Mouse (Mus musculus) liver, embryonic 13.5 days (tissue): Measurements from ENCODE around the gene Stxbp5l. TPM values are rescaled to one million over a fixed set of nuclear protein-coding genes. Genes with fewer than 3 reads are reported as not detected.
A peak's percentile ranks its signal among the peaks of the same experiment; 100 is the strongest.

Source experiments
- ATAC-seq: fragments of 200-750 bp; cut with Nextera tagmentation; 2 replicates; pipeline ENCODE4 v1.8.0; 2017; ENCODE audit warnings: low read depth, mild to moderate bottlenecking, moderate number of reproducible peaks, moderate library complexity
- DNase-seq: peaks from one replicate; pipeline ENCODE4 v3.0.0; 2022
- H3K27ac ChIP-seq: fragments of 300-500 bp; sonication (generic); 2 replicates; pipeline ENCODE4 v1.5.1; 2015; ENCODE audit warnings: moderate library complexity, mild to moderate bottlenecking, inconsistent platforms
- H3K27me3 ChIP-seq: fragments of 300-500 bp; sonication (generic); 2 replicates; pipeline ENCODE4 v1.6.1; 2015; ENCODE audit warnings: mild to moderate bottlenecking, inconsistent platforms
- H3K36me3 ChIP-seq: fragments of 300-500 bp; sonication (generic); 2 replicates; pipeline ENCODE4 v1.6.1; 2015; ENCODE audit warnings: mild to moderate bottlenecking, inconsistent platforms
- H3K4me1 ChIP-seq: fragments of 300-500 bp; sonication (generic); replicated peaks from 2 replicates; pipeline ENCODE4 v1.6.1; 2015; ENCODE audit warnings: inconsistent platforms
- H3K4me2 ChIP-seq: fragments of 300-500 bp; sonication (generic); 2 replicates; pipeline ENCODE4 v1.6.1; 2015; ENCODE audit warnings: inconsistent platforms, mild to moderate bottlenecking, moderate library complexity
- H3K4me3 ChIP-seq: fragments of 300-500 bp; sonication (generic); replicated peaks from 2 replicates; pipeline ENCODE4 v1.5.1; 2015; ENCODE audit warnings: mild to moderate bottlenecking, inconsistent platforms
- H3K9ac ChIP-seq: fragments of 300-500 bp; sonication (generic); 2 replicates; pipeline ENCODE4 v1.6.1; 2015; ENCODE audit warnings: mild to moderate bottlenecking, inconsistent platforms
- H3K9me3 ChIP-seq: fragments of 300-500 bp; sonication (generic); replicated peaks from 2 replicates; pipeline ENCODE4 v1.6.1; 2016; ENCODE audit warnings: inconsistent platforms
- WGBS: fragments of 180-500 bp; shearing (Covaris S2); methylation state at CpG from one replicate; pipeline ENCODE4 v1.1.7; 2015; ENCODE audit not compliant: insufficient replicate concordance; 5-methylcytosine and 5-hydroxymethylcytosine counted together
- polyA plus RNA-seq: library from polyadenylated mRNA; unstranded; fragments of >200 nt; fragmentation: Nextera tagmentation; extraction: Ambion mirVana; gene quantifications from 2 replicates; pipeline ENCODE4 v1.2.1, GENCODE M21; 2015

Stxbp5l gene
- polyA plus RNA-seq: 0.03 and 0.07 TPM in 2 replicates

DNA sequence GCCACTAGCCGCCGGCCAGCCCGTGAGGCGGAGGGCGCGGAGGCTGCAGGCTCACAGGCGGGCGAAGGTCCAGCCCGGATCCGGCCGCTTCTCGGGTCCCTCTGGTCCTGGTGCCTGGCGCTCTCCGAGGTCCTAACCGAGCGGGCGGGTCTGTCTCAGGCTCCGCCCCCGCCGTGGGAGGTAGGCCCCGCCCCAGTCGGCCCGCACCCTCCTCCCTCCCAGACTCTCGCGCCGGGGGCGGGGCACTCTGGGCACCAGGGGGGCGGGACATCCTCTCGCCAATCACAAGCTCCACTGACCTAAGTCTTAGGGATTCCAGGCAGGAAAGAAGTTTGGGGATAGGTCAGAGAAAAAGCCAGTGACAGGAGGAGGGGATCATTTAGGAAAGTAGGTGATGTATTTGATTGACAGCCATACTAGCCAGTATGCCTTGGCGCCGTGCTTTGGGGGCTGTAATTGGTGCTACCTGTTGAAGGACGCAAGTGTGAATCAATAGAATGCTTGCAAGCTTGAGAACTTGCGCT lies at the start of gene Stxbp5l:
Gene Stxbp5l (minus strand): TSS at position 142 of the 524 bp plus-strand sequence.
- H3K4me3 ChIP-seq: peak within 1 kb of the TSS; percentile 48
- peaks cover 27% of the 10 kb centered on the region for H3K27me3 ChIP-seq
- H3K9me3 ChIP-seq: no peaks in the 10 kb centered on the region
- no peak within 1 kb of the TSS for H3K9ac ChIP-seq
- H3K27ac ChIP-seq: no peak within 1 kb of the TSS
- no peaks in the 10 kb centered on the region for H3K36me3 ChIP-seq
- DNase-seq (peak; percentile 65), ATAC-seq (peak; percentile 96)
- WGBS: under 1% methylated on average over 33 of the region's 33 CpGs
- H3K4me1 ChIP-seq: peaks cover 4% of the 10 kb centered on the region; the same call in 1 of the 2 replicates
- H3K4me2 ChIP-seq: peak within 1 kb of the TSS; percentile 68

DNA sequence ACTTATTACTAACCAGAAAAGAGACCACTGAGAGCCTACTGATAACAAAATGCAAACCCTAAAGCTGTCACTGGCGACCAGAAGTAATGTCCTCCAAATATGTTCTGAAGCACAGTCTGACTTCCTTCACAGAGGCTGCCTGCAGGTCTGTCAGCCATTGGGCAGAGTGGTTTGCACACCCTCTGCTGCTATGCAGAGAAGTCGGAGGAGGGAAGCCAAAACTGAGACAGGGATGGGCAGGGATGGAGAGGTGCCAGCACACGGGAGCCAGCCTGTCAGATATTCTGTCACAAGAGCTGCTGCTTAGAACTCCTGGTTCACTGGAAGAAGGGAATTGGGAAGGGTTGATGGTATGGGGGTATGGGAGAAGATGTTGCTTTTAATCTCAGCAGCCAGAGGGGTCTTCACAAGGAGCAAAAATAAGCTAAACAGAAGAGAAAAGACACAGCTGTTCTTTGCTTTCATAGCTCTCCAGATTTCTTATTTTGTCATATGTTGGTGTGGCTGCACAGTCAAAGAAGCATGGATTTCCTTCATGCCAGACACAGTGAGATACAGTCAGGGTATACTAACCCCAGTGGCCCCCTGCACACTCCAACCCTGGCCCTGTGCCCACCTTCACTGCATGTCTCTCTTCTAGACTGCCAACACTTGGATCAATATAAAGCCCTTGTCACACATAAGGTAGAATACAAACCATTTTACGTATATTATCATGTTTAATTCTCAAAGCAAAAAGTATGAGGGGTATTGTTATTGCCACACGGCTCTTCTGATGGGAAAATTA lies 48.8 kb upstream of the Stxbp5l start:
- Histone ChIP-seq H3K4me1 (no peaks in the 10 kb centered on the region), H3K9ac (no peak overlapping the region), H3K4me3 (no peak overlapping the region), H3K27ac (no peak overlapping the region), H3K36me3 (no peaks in the 10 kb centered on the region), H3K4me2 (no peak overlapping the region), H3K27me3 (no peaks in the 10 kb centered on the region), H3K9me3 (no peaks in the 10 kb centered on the region)
- DNase-seq (no peak), ATAC-seq (no peak)
- 45% methylated on average over 5 of the region's 5 CpGs for WGBS

DNA sequence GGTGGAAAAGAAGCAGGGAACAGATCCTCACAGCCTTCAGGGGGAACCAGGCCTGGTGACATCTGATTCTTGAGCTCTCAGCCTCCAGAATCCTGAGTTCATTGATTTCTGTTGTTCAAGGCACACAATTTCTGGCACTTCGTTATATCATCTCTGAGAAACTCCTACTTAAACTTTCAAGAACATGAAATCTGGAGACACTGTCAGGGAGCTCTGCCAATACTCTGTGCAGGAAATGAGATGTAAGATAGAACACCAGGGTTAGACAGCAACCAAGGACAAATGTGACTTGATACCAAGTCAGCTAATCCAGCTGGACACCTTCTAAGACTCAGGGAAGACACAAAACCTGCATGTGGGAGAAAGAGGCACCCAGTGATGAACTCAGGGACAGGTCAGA lies 40.7 kb upstream of the Stxbp5l start:
- Histone ChIP-seq H3K27me3 (no peaks in the 10 kb centered on the region), H3K27ac (no peak overlapping the region), H3K36me3 (no peaks in the 10 kb centered on the region), H3K9me3 (no peaks in the 10 kb centered on the region), H3K4me1 (no peaks in the 10 kb centered on the region), H3K9ac (no peak overlapping the region), H3K4me2 (no peak overlapping the region), H3K4me3 (no peak overlapping the region)
- ATAC-seq: no peak
- WGBS: 40% methylated on average over 1 of the region's 1 CpGs
- no peak for DNase-seq

DNA sequence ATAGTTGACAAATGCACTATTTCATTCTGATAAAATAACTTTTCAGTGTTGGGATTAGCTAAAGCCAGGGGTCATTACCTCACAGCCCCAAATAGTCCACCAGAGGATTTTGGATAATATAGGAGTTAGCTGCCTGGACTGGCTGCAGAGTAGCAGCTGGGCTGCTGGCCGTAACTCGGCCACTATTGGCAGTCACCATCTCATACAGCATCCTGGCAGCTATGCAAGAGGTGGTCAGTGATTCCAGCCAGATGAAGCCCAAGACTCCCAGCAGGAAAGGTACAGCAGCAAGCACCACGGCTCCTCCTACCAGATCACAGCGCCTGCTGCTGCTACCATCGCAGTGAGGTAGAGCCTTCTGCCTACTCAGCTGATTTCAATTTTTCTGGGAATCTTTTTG lies 38.1 kb upstream of the Stxbp5l start:
- WGBS: 73% methylated on average over 5 of the region's 5 CpGs
- Histone ChIP-seq H3K9me3 (no peaks in the 10 kb centered on the region), H3K27me3 (no peaks in the 10 kb centered on the region), H3K4me2 (no peak overlapping the region), H3K9ac (no peak overlapping the region), H3K4me3 (no peak overlapping the region), H3K36me3 (no peaks in the 10 kb centered on the region), H3K4me1 (no peaks in the 10 kb centered on the region), H3K27ac (no peak overlapping the region)
- ATAC-seq (no peak), DNase-seq (no peak)

DNA sequence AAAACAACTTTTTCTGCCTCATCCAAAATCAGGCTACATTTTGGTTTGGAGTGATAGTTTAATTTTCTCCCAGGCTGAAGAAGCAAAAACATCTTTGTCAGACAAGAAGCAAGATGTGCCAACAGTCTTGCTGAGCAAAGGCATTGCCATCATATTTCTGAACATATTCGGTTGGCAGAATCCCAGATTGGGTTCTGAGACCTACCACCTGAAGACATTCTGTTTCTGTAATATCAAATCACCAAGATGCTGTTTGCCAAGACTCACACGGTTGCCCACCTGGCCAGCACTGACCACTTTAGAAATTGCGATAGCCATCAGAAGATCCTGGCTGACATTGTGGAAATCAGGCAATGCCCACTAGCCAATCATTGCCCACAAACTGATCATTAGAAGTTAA lies 37.1 kb upstream of the Stxbp5l start:
- 63% methylated on average over 3 of the region's 3 CpGs for WGBS
- no peak for ATAC-seq
- no peaks in the 10 kb centered on the region for H3K4me1 ChIP-seq

DNA sequence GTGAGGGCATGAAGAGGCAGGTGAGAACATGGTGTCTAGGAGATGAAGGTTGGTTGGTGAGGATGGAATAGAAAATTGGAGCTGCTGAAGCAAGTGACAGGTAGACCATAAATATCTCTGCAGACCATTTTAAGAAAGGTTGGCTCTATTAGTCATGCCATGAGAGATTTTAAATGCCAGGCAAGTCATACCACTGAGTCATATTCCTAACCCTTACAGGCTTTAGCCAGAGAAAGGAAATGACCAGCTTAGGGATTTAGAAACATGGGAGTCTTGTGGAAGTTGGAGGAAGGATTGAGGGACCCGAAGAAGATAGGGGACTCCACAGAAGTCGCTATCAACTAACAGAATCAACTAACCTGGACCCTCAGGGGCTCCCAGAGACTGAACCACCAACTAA lies 35.8 kb upstream of the Stxbp5l start:
- no peak for DNase-seq
- H3K27ac ChIP-seq: no peak overlapping the region
- ATAC-seq: no peak
- no peaks in the 10 kb centered on the region for H3K27me3 ChIP-seq
- H3K4me2 ChIP-seq: no peak overlapping the region
- H3K9me3 ChIP-seq: no peaks in the 10 kb centered on the region
- H3K4me1 ChIP-seq: no peaks in the 10 kb centered on the region
- H3K9ac ChIP-seq: no peak overlapping the region
- no peaks in the 10 kb centered on the region for H3K36me3 ChIP-seq
- H3K4me3 ChIP-seq: no peak overlapping the region
- whole genome bisulfite sequencing: 58% methylated on average over 2 of the region's 2 CpGs

More for the DNA sequence above, 37.1 kb upstream of the Stxbp5l start:
- no peak for DNase-seq
- H3K9ac ChIP-seq: no peak overlapping the region
- H3K27me3 ChIP-seq: no peaks in the 10 kb centered on the region
- H3K36me3 ChIP-seq: no peaks in the 10 kb centered on the region
- H3K27ac ChIP-seq: no peak overlapping the region
- H3K9me3 ChIP-seq: no peaks in the 10 kb centered on the region
- H3K4me3 ChIP-seq: no peak overlapping the region
- no peak overlapping the region for H3K4me2 ChIP-seq

DNA sequence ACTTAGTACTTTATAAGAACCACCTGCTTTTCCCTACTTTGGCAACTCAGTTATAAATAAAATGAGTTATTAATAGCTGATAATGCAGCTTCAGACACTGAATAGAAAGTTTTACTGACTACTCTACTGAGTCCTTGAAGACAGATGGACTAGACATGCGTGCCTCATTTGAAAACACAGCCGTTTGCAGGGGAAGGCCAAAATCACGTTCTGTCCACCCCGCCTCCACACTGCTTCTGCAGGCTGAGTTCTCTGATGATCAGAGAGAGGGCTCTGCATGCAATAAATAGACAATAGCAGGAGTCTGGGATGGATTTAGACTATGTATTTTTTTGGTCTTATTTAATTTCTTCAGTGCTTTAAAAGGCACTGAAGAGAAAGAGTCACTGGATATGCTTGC lies 20.8 kb upstream of the Stxbp5l start:
- DNase-seq (no peak), ATAC-seq (no peak)
- Histone ChIP-seq H3K4me2 (no peak overlapping the region), H3K4me3 (no peak overlapping the region), H3K27ac (no peak overlapping the region), H3K27me3 (no peaks in the 10 kb centered on the region), H3K36me3 (no peaks in the 10 kb centered on the region), H3K9me3 (no peaks in the 10 kb centered on the region), H3K4me1 (no peaks in the 10 kb centered on the region), H3K9ac (no peak overlapping the region)
- WGBS: 67% methylated on average over 4 of the region's 4 CpGs

DNA sequence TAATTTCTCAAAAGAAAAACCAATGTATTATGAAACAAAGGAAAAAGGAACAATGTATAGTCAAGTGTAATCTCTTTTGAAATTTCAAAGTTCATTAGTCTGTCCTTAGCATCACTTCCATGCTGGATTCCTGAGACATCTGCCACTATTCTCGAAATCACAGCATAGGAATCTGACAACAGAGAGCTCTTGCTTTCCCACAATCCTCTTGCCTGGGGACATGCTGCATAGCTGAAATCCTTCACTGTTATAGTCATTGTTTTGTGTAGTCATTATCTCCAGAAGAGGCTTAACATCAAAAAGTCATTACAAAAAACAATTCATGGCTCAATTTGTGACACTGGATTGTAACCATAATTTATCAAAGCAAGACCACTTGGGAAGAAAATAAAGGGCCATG lies 20.2 kb upstream of the Stxbp5l start:
- ATAC-seq: no peak

DNA sequence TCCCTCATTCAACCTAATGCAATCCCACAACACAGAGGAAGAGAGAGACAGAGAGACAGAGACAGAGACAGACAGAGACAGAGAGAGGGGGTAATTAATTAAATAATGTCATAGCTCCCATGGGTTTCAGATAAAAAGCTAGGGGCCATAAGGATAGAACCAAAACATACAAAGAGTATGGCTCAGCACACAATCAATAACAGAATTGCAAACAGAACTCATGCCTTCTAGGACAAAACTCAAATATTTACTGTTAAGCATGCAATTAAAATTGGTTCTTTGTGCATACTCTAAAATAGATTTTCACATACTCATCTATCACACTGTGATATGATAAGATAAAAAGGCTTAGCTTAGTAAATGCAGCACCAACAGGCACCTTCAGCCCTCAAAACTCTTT lies 5.2 kb upstream of the Stxbp5l start:
- Histone ChIP-seq H3K9me3 (no peaks in the 10 kb centered on the region), H3K36me3 (no peaks in the 10 kb centered on the region), H3K4me3 (no peak overlapping the region), H3K9ac (no peak overlapping the region), H3K27ac (no peak overlapping the region), H3K4me2 (no peak overlapping the region), H3K27me3 (peaks cover 9% of the 10 kb centered on the region), H3K4me1 (no peaks in the 10 kb centered on the region)
- DNase-seq (no peak), ATAC-seq (no peak)

More for the DNA sequence above, 20.2 kb upstream of the Stxbp5l start:
- Histone ChIP-seq H3K27ac (no peak overlapping the region), H3K27me3 (no peaks in the 10 kb centered on the region), H3K4me1 (no peaks in the 10 kb centered on the region), H3K36me3 (no peaks in the 10 kb centered on the region), H3K9ac (no peak overlapping the region), H3K4me2 (no peak overlapping the region), H3K9me3 (no peaks in the 10 kb centered on the region), H3K4me3 (no peak overlapping the region)
- WGBS: 43% methylated on average over 1 of the region's 1 CpGs
- DNase-seq: no peak

DNA sequence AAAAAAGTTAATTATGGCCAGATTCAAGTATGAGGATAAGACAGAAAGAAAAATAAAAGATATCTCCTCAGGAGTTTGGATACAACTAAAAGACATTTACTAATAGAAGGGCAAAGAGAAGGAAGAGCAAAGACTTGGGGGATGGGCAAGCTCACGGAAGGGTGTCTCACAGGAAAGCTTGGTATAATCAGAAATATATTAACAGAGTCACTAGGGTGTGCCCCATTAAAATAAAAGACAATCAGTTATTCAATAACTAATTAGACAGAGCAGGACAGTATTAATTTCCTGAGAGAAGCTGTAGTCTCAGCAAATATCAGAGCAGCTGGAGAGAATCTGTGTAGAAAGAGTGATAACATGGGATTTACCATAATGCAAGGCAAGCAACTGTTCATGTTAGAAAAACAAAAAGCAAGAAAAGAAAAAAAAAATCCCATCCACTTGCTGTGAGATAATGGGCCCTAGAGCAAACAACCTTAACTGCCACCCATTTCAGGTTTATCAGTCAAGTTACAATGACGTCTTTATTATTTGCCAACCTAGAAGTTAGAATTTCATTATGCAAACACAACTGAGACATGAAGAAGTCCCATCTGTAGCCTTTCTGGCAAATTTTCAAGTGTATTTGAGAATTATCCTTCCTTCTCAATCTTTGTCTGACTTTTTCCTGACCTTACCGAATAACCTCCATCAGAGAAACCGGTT lies 4.6 kb upstream of the Stxbp5l start:
- WGBS: 60% methylated on average over 4 of the region's 4 CpGs
- H3K27ac ChIP-seq: no peak overlapping the region

DNA sequence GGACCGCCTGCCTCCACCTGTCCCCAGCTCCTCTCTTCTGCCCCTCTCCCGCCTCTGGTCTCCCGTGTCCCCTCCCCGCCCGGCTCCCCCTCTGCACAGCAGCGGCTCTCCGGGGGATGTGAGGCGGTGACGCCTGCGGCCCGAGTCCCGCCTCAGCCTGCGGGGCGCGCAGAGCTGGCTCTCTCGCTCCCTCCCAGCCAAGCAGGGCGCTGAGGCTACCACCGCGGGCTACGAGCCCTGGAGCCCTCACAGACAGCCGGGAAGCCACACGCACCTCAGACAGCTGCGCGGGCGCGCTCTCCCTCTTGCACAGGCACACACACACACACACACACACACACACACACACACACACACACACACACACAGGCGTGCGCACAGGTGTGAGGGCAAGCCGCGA lies 393 bp downstream of the Stxbp5l start:
- 0% methylated on average over 29 of the region's 30 CpGs for WGBS
- H3K9ac ChIP-seq: no peak overlapping the region
- H3K36me3 ChIP-seq: no peaks in the 10 kb centered on the region
- H3K27me3 ChIP-seq: peaks cover 27% of the 10 kb centered on the region
- H3K4me1 ChIP-seq: peaks cover 4% of the 10 kb centered on the region; the same call in 1 of the 2 replicates
- H3K27ac ChIP-seq: no peak overlapping the region
- peak overlapping the region; percentile 68 for H3K4me2 ChIP-seq
- H3K9me3 ChIP-seq: no peaks in the 10 kb centered on the region
- ATAC-seq (peak; percentile 42; the same call in 1 of the 2 replicates), DNase-seq (no peak)
- H3K4me3 ChIP-seq: peak overlapping the region; percentile 48

More for the DNA sequence above, 4.6 kb upstream of the Stxbp5l start:
- no peak overlapping the region for H3K4me3 ChIP-seq
- no peaks in the 10 kb centered on the region for H3K9me3 ChIP-seq
- DNase-seq (no peak), ATAC-seq (no peak)
- H3K9ac ChIP-seq: no peak overlapping the region
- peaks cover 15% of the 10 kb centered on the region for H3K27me3 ChIP-seq
- no peak overlapping the region for H3K4me2 ChIP-seq
- peaks cover under 1% of the 10 kb centered on the region; the same call in 1 of the 2 replicates for H3K4me1 ChIP-seq
- no peaks in the 10 kb centered on the region for H3K36me3 ChIP-seq
